Mouse (Mus musculus): ENCODE data around the gene Mfsd6. TPM values are rescaled to one million over a fixed set of nuclear protein-coding genes. Genes with fewer than 3 reads are reported as not detected.

Mfsd6 gene
- polyA plus RNA-seq (2016; fragmentation: Nextera tagmentation; extraction: Ambion mirVana), result 2.0 and 2.2 TPM in 2 replicates

- Histone ChIP-seq H3K27ac (peak within 1 kb of the TSS; percentile 85), H3K4me1 (no peaks in the 10 kb centered on the region), H3K9me3 (no peaks in the 10 kb centered on the region), H3K36me3 (no peaks in the 10 kb centered on the region), H3K27me3 (ENCODE audit: insufficient read depth, poor library complexity, severe bottlenecking) (peaks cover 25% of the 10 kb centered on the region), H3K4me3 (peak within 1 kb of the TSS; percentile 85)
- DNase-seq (ENCODE audit: low spot score), result no peak
- WGBS, result 3% methylated on average over 56 of the region's 63 CpGs
Observed at GRCm38 (mm10) chr1:52727056-52727900, at the start of gene Mfsd6. Mfsd6 (minus strand) TSS chr1:52727462.

GRCm38 (mm10) chr1:52765176-52766111, 38.2 kb upstream of the Mfsd6 start:
- H3K4me3 ChIP-seq, result no peak overlapping the region
- no peaks in the 10 kb centered on the region for H3K27me3 ChIP-seq (ENCODE audit: insufficient read depth, poor library complexity, severe bottlenecking)
- H3K27ac ChIP-seq, result no peak overlapping the region
- no peak for DNase-seq (ENCODE audit: low spot score)
- H3K36me3 ChIP-seq, result no peaks in the 10 kb centered on the region
- no peaks in the 10 kb centered on the region for H3K4me1 ChIP-seq
- no peaks in the 10 kb centered on the region for H3K9me3 ChIP-seq
- WGBS, result 71% methylated on average over 7 of the region's 7 CpGs

- no peak for DNase-seq (ENCODE audit: low spot score)
- no peak overlapping the region for H3K4me3 ChIP-seq
- no peaks in the 10 kb centered on the region for H3K4me1 ChIP-seq
- H3K9me3 ChIP-seq, result no peaks in the 10 kb centered on the region
- WGBS, result 71% methylated on average over 4 of the region's 4 CpGs
- no peaks in the 10 kb centered on the region for H3K27me3 ChIP-seq (ENCODE audit: insufficient read depth, poor library complexity, severe bottlenecking)
- H3K36me3 ChIP-seq, result no peaks in the 10 kb centered on the region
- no peak overlapping the region for H3K27ac ChIP-seq
Observed at GRCm38 (mm10) chr1:52763894-52764809, 36.9 kb upstream of the Mfsd6 start.

GRCm38 (mm10) chr1:52758174-52758573, 30.9 kb upstream of the Mfsd6 start:
- Histone ChIP-seq H3K9me3 (no peaks in the 10 kb centered on the region), H3K36me3 (no peaks in the 10 kb centered on the region), H3K4me1 (peaks cover under 1% of the 10 kb centered on the region; the same call in 1 of the 2 replicates), H3K4me3 (no peak overlapping the region), H3K27me3 (ENCODE audit: insufficient read depth, poor library complexity, severe bottlenecking) (no peaks in the 10 kb centered on the region), H3K27ac (no peak overlapping the region)
- 91% methylated on average over 1 of the region's 1 CpGs for WGBS
- DNase-seq (ENCODE audit: low spot score), result no peak

GRCm38 (mm10) chr1:52754331-52754730, 27.1 kb upstream of the Mfsd6 start:
- 82% methylated on average over 1 of the region's 1 CpGs for WGBS
- H3K4me1 ChIP-seq, result peaks cover 5% of the 10 kb centered on the region; the same call in 1 of the 2 replicates
- no peaks in the 10 kb centered on the region for H3K27me3 ChIP-seq (ENCODE audit: insufficient read depth, poor library complexity, severe bottlenecking)
- no peaks in the 10 kb centered on the region for H3K9me3 ChIP-seq
- H3K36me3 ChIP-seq, result no peaks in the 10 kb centered on the region
- DNase-seq (ENCODE audit: low spot score), result no peak
- no peak overlapping the region for H3K27ac ChIP-seq
- H3K4me3 ChIP-seq, result no peak overlapping the region

GRCm38 (mm10) chr1:52753828-52754227, 26.6 kb upstream of the Mfsd6 start:
- no peaks in the 10 kb centered on the region for H3K27me3 ChIP-seq (ENCODE audit: insufficient read depth, poor library complexity, severe bottlenecking)
- no peak overlapping the region for H3K27ac ChIP-seq
- no peak for DNase-seq (ENCODE audit: low spot score)
- no peaks in the 10 kb centered on the region for H3K9me3 ChIP-seq
- no peak overlapping the region for H3K4me3 ChIP-seq
- WGBS, result 85% methylated on average over 2 of the region's 2 CpGs
- H3K4me1 ChIP-seq, result peaks cover 5% of the 10 kb centered on the region; the same call in 1 of the 2 replicates
- no peaks in the 10 kb centered on the region for H3K36me3 ChIP-seq

GRCm38 (mm10) chr1:52752706-52753105, 25.4 kb upstream of the Mfsd6 start:
- H3K27me3 ChIP-seq (ENCODE audit: insufficient read depth, poor library complexity, severe bottlenecking), result no peaks in the 10 kb centered on the region
- H3K4me1 ChIP-seq, result peaks cover 5% of the 10 kb centered on the region; the same call in 1 of the 2 replicates
- no peak for DNase-seq (ENCODE audit: low spot score)
- no peak overlapping the region for H3K4me3 ChIP-seq
- peak overlapping the region; percentile 59; the same call in 1 of the 2 replicates for H3K27ac ChIP-seq
- WGBS, result 54% methylated on average over 3 of the region's 3 CpGs
- no peaks in the 10 kb centered on the region for H3K9me3 ChIP-seq
- H3K36me3 ChIP-seq, result no peaks in the 10 kb centered on the region

GRCm38 (mm10) chr1:52751634-52752033, 24.4 kb upstream of the Mfsd6 start:
- Histone ChIP-seq H3K36me3 (no peaks in the 10 kb centered on the region), H3K4me1 (peaks cover 5% of the 10 kb centered on the region; the same call in 1 of the 2 replicates), H3K27ac (no peak overlapping the region), H3K9me3 (no peaks in the 10 kb centered on the region), H3K4me3 (no peak overlapping the region), H3K27me3 (ENCODE audit: insufficient read depth, poor library complexity, severe bottlenecking) (no peaks in the 10 kb centered on the region)
- DNase-seq (ENCODE audit: low spot score), result no peak
- WGBS, result 78% methylated on average over 1 of the region's 1 CpGs

GRCm38 (mm10) chr1:52749978-52750377, 22.7 kb upstream of the Mfsd6 start:
- no peak for DNase-seq (ENCODE audit: low spot score)
- H3K4me3 ChIP-seq, result no peak overlapping the region
- H3K4me1 ChIP-seq, result peaks cover 5% of the 10 kb centered on the region; the same call in 1 of the 2 replicates
- no peak overlapping the region for H3K27ac ChIP-seq
- 79% methylated on average over 1 of the region's 1 CpGs for WGBS
- H3K36me3 ChIP-seq, result no peaks in the 10 kb centered on the region
- H3K27me3 ChIP-seq (ENCODE audit: insufficient read depth, poor library complexity, severe bottlenecking), result no peaks in the 10 kb centered on the region
- no peaks in the 10 kb centered on the region for H3K9me3 ChIP-seq

- Histone ChIP-seq H3K4me1 (peaks cover 5% of the 10 kb centered on the region; the same call in 1 of the 2 replicates), H3K4me3 (no peak overlapping the region), H3K27me3 (ENCODE audit: insufficient read depth, poor library complexity, severe bottlenecking) (no peaks in the 10 kb centered on the region), H3K36me3 (no peaks in the 10 kb centered on the region), H3K9me3 (no peaks in the 10 kb centered on the region), H3K27ac (no peak overlapping the region)
- no peak for DNase-seq (ENCODE audit: low spot score)
- 21% methylated on average over 3 of the region's 3 CpGs for WGBS
Observed at GRCm38 (mm10) chr1:52748260-52748659, 21.0 kb upstream of the Mfsd6 start.

- no peaks in the 10 kb centered on the region for H3K4me1 ChIP-seq
- H3K36me3 ChIP-seq, result no peaks in the 10 kb centered on the region
- DNase-seq (ENCODE audit: low spot score), result no peak
- 77% methylated on average over 5 of the region's 5 CpGs for WGBS
- H3K27me3 ChIP-seq (ENCODE audit: insufficient read depth, poor library complexity, severe bottlenecking), result no peaks in the 10 kb centered on the region
- no peaks in the 10 kb centered on the region for H3K9me3 ChIP-seq
- no peak overlapping the region for H3K4me3 ChIP-seq
- no peak overlapping the region for H3K27ac ChIP-seq
Observed at GRCm38 (mm10) chr1:52742567-52742966, 15.3 kb upstream of the Mfsd6 start.

- H3K9me3 ChIP-seq, result no peaks in the 10 kb centered on the region
- H3K27me3 ChIP-seq (ENCODE audit: insufficient read depth, poor library complexity, severe bottlenecking), result peaks cover under 1% of the 10 kb centered on the region; the same call in 1 of the 2 replicates
- H3K4me1 ChIP-seq, result no peaks in the 10 kb centered on the region
- WGBS, result 84% methylated on average over 4 of the region's 4 CpGs
- no peak overlapping the region for H3K4me3 ChIP-seq
- no peak overlapping the region for H3K27ac ChIP-seq
- DNase-seq (ENCODE audit: low spot score), result no peak
- no peaks in the 10 kb centered on the region for H3K36me3 ChIP-seq
Observed at GRCm38 (mm10) chr1:52734208-52734607, 6.9 kb upstream of the Mfsd6 start.

All from heart, embryonic 10.5 days (tissue).